Mouse (Mus musculus) gastrocnemius, adult 18-20 months (tissue): ENCODE measurements around the gene Ttc9b. TPM values are rescaled to one million over a fixed set of nuclear protein-coding genes. Genes with fewer than 3 reads are reported as not detected.

Source experiments
- DNase-seq: peaks from one replicate; pipeline ENCODE4 v3.0.0; 2021; ENCODE audit warnings: low spot score
- total RNA-seq, 2 experiments: library from RNA; stranded (reverse); gene quantifications; 2 replicates each; pipeline ENCODE4 v1.2.3; 2021

The Ttc9b gene
- total RNA-seq, 2 experiments from 2014 or later = not detected

- DNase-seq = no peak
Measured at GRCm38 (mm10) chr7:27687043-27687442, 33.3 kb downstream of the Ttc9b start.

- no peak for DNase-seq
Measured at GRCm38 (mm10) chr7:27687836-27688235, 34.1 kb downstream of the Ttc9b start.

- DNase-seq = no peak
Measured at GRCm38 (mm10) chr7:27688246-27688788, 34.6 kb downstream of the Ttc9b start.

GRCm38 (mm10) chr7:27688815-27689612 lies 35.3 kb downstream of the Ttc9b start, which contains the start of gene Zfp607b:
TSS of gene Zfp607b (plus strand) at chr7:27689340.
- peak; percentile 95 for DNase-seq

- DNase-seq = no peak
Measured at GRCm38 (mm10) chr7:27691076-27691475, 37.4 kb downstream of the Ttc9b start.

- DNase-seq = no peak
Measured at GRCm38 (mm10) chr7:27696711-27697110, 43.0 kb downstream of the Ttc9b start.

Other genes with a start within 250 kb of the Ttc9b start
- not detected for gene Sptbn4, start 206.2 kb upstream of the Ttc9b start, total RNA-seq
- gene Blvrb, start 205.9 kb upstream of the Ttc9b start, total RNA-seq = 10 to 100 TPM; 12.5 to 12.7 TPM
- gene Sertad3, start 180.1 kb upstream of the Ttc9b start, total RNA-seq = 1 to 10 TPM; 3.0 to 4.0 TPM
- 1 to 10 TPM; 6.9 to 8.4 TPM for gene Sertad1, start 167.0 kb upstream of the Ttc9b start, total RNA-seq
- 1 to 10 TPM; 5.2 to 6.6 TPM for gene Prx, start 154.6 kb upstream of the Ttc9b start, total RNA-seq
- gene Hipk4, start 130.6 kb upstream of the Ttc9b start, total RNA-seq = not detected
- 10 to 100 TPM; 15.1 to 16.1 TPM for gene Pld3, start 100.7 kb upstream of the Ttc9b start, total RNA-seq
- 100 to 1,000 TPM; 103 to 116 TPM for gene 2310022A10Rik, start 100.7 kb upstream of the Ttc9b start, total RNA-seq
- 100 to 1,000 TPM; 171 to 178 TPM for gene Akt2, start 62.4 kb upstream of the Ttc9b start, total RNA-seq
- gene Map3k10, start 20.7 kb downstream of the Ttc9b start, total RNA-seq = 10 to 100 TPM; 36.3 to 38.4 TPM
- under 1 TPM; 0.37 to 0.64 TPM for gene Zfp607b, start 35.4 kb downstream of the Ttc9b start, total RNA-seq
- 1 to 10 TPM; 5.1 to 6.9 TPM for gene Zfp60, start 77.5 kb downstream of the Ttc9b start, total RNA-seq
- gene Zfp626, start 153.3 kb downstream of the Ttc9b start, total RNA-seq = 1 to 10 TPM; 3.3 to 4.1 TPM
- gene Zfp59, start 184.7 kb downstream of the Ttc9b start, total RNA-seq = 1 to 10 TPM; 2.2 to 2.9 TPM
- 1 to 10 TPM; 1.4 to 2.2 TPM for gene Zfp607a, start 203.6 kb downstream of the Ttc9b start, total RNA-seq